Mouse (Mus musculus) ovary, adult 2 months (tissue): Measurements from ENCODE around the gene Ctsg. TPM values are rescaled to one million over a fixed set of nuclear protein-coding genes. Genes with fewer than 3 reads are reported as not detected.

ENCODE experiments used
- polyA plus RNA-seq: library from polyadenylated mRNA; depleted of rRNA; stranded (reverse); fragments of >200 nt; gene quantifications from 2 replicates; pipeline ENCODE4 v1.2.3, GENCODE M21; 2012; rRNA removed

The Ctsg gene
- not detected in 2 replicates for polyA plus RNA-seq

DNA sequence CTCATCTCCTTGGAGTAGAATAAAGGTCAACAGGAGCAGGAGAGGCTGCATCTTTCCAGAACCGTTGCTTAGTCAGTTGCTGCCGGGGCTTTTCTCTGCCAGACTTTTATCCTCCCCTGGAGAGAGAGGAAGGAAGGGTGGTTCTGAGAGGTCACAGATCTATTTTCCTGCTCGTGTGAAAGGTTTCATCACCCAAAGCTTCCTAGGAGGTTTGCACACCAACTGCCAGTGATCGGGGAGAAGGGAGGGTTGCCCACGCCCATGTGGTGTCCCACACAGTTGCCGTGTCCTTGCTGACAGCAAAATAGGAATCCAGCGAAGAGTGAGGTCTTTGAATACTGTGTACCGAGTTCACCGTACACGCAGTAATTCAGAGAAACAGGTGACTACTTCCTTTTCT lies at the start of gene Ctsg:
TSS of gene Ctsg (minus strand) at position 189 of the 400 bp plus-strand sequence.

DNA sequence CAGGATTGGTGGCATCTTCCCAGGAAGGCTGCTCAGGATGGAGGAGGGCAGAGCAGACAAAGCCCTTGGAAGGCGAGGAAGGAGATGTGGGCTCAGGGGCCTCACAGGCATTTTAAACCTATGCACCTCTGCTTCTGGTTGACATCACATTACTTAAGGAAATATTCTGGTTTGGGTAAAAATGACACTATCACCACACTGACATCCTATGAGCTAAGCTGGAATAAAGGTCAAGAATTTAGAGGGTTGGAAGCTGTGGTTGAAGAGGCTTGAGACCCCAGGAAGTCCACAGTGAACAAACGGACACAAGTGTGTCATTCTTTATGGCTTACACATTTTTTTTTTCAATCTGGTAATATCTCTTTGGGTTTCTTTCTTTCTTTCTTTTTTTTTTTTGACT lies 30.1 kb upstream of the Ctsg start, which contains the start of gene Gzmd:
TSS of gene Gzmd (minus strand) at position 101 of the 400 bp plus-strand sequence.

DNA sequence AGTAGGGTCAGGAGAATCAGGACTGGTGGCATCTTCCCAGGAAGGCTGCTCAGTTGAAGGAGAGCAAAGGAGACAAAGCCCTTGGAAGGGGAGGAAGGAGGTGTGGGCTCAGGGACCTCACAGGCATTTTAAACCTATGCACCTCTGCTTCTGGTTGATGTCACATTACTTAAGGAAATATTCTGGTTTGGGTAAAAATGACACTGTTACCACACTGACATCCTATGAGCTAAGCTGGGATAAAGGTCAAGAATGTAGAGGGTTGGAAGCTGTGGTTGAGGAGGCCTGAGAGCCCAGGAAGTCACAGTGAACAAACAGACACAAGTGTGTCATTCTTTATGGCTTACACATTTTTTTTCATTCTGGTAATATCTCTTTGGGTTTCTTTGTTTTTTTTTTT lies 18.2 kb upstream of the Ctsg start, which contains the start of gene Gzme:
TSS of gene Gzme (minus strand) at position 101 of the 400 bp plus-strand sequence.

DNA sequence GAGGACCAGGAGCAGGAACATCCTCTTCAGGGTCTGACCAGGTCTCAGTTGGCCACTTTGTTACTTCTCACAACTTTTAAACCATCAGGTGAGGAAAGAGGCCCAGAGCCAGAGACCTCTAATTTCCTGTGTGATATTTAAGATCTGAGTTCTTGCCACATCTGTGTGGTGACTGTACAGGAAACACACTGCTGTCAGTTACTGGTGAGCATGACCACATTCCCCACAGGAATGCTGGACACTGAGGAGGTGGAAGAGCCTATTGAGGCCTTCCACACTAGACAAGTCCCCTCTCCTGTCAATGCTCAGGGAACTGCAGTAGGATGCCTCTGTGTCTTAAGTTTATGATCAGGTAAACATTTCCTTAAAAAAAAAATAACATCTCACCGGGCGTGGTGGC lies 17.2 kb downstream of the Ctsg start, which contains the start of gene Mcpt8:
TSS of gene Mcpt8 (minus strand) at position 107 of the 400 bp plus-strand sequence.

DNA sequence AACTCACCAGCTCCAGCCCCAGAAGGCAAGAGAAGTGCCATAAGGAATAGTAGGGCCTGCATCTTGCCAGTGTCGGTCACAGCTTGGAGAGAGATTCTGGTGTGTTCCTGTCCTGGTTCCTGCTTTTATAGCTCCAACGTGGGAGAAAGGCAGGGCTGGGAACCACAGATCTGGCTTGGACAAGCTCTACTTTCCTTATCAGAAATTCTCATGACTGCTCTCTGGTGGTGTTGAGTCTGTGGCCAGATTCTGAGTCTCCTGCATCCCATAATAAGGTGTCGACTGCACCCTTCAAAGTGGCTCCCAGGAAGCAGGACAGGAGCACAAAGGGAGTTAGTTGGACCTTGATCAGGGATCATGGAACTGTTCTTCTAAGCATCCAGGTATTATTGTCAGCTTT lies 40.2 kb downstream of the Ctsg start, which contains the start of gene Mcpt4:
TSS of gene Mcpt4 (minus strand) at position 101 of the 400 bp plus-strand sequence.

Other genes with a start within 250 kb of the Ctsg start
- 16.1 and 17.4 TPM in 2 replicates for gene Nynrin, start 248.6 kb downstream of the Ctsg start, polyA plus RNA-seq
- gene Cbln3, start 218.2 kb downstream of the Ctsg start, polyA plus RNA-seq, result 0.63 and 0.67 TPM in 2 replicates
- 21.0 and 21.5 TPM in 2 replicates for gene Khnyn, start 217.6 kb downstream of the Ctsg start, polyA plus RNA-seq
- 44.7 and 46.6 TPM in 2 replicates for gene Sdr39u1, start 202.3 kb downstream of the Ctsg start, polyA plus RNA-seq
- gene Cma1, start 157.9 kb downstream of the Ctsg start, polyA plus RNA-seq, result 2.2 and 2.7 TPM in 2 replicates
- gene Cma2, start 151.6 kb downstream of the Ctsg start, polyA plus RNA-seq, result not detected in 2 replicates
- gene Mcpt1, start 84.6 kb downstream of the Ctsg start, polyA plus RNA-seq, result not detected in 2 replicates
- gene Mcpt9, start 72.1 kb downstream of the Ctsg start, polyA plus RNA-seq, result not detected in 2 replicates
- gene Mcpt2, start 60.5 kb downstream of the Ctsg start, polyA plus RNA-seq, result not detected in 2 replicates
- gene Mcpt4, start 40.3 kb downstream of the Ctsg start, polyA plus RNA-seq, result 1.9 and 2.0 TPM in 2 replicates
- not detected in 2 replicates for gene Mcpt8, start 17.3 kb downstream of the Ctsg start, polyA plus RNA-seq
- not detected in 2 replicates for gene Gzme, start 18.1 kb upstream of the Ctsg start, polyA plus RNA-seq
- not detected in 2 replicates for gene Gzmd, start 30.0 kb upstream of the Ctsg start, polyA plus RNA-seq
- not detected in 2 replicates for gene Gzmg, start 57.0 kb upstream of the Ctsg start, polyA plus RNA-seq
- gene Gzmn, start 72.0 kb upstream of the Ctsg start, polyA plus RNA-seq, result not detected in 2 replicates
- not detected in 2 replicates for gene Gzmf, start 108.8 kb upstream of the Ctsg start, polyA plus RNA-seq
- not detected in 2 replicates for gene Gzmc, start 132.1 kb upstream of the Ctsg start, polyA plus RNA-seq
- 0.32 and 0.43 TPM in 2 replicates for gene Gzmb, start 159.7 kb upstream of the Ctsg start, polyA plus RNA-seq